In genomic region chr7:79792635-79793421, GRCm38 (mm10) we compare ENCODE assay signal across 8 mouse cellular contexts. TPM values are rescaled to one million over a fixed set of nuclear protein-coding genes. Genes with fewer than 3 reads are reported as not detected.
DNase-seq lines count a peak whose midpoint lies in the region; ATAC-seq and TF ChIP-seq lines count a peak whose summit lies in the region.

No protein-coding gene starts in this region.

- DNase-seq in right cerebral cortex, postnatal 14 days: peak; percentile 45
- no peak for DNase-seq in right cerebral cortex, postnatal 36 days (ENCODE audit: low spot score in 2 of 2)
- peak; percentile 63 for DNase-seq in brain, embryonic 14.5 days (ENCODE audit: low read depth)
- DNase-seq in forebrain, postnatal 0 days: peak; percentile 69
- peak; percentile 47 for DNase-seq in lung, postnatal 10 days

- H3K4me1 ChIP-seq in forebrain, postnatal 0 days (ENCODE audit: insufficient read depth): no peaks in the 10 kb centered on the region
- peaks cover 14% of the 10 kb centered on the region for H3K4me1 ChIP-seq in kidney, embryonic 14.5 days (ENCODE audit: control insufficient read depth, insufficient read depth, low read length)
- peaks cover 6% of the 10 kb centered on the region; the same call in 1 of the 2 replicates for H3K4me1 ChIP-seq in stomach, embryonic 14.5 days (ENCODE audit: control insufficient read depth, insufficient read depth, low read length)

- TF ChIP-seq CTCF in brain, embryonic 14.5 days (IDR thresholded peaks at IDR 0.05; ENCODE audit: borderline replicate concordance, extremely low read depth, insufficient read depth, insufficient read length): peak; percentile 58; the same call in 1 of the 2 replicates
- TF ChIP-seq CTCF in forebrain, postnatal 0 days (IDR thresholded peaks at IDR 0.05; ENCODE audit: low read depth): peak; percentile 75

- no peak for TF ChIP-seq POLR2A in brain, embryonic 14.5 days (IDR thresholded peaks at IDR 0.05; ENCODE audit: borderline replicate concordance, extremely low read depth, insufficient read depth, insufficient read length, poor library complexity, severe bottlenecking)

- H3K4me3 ChIP-seq in forebrain, postnatal 0 days (ENCODE audit: low read depth, low read length): peak overlapping the region; percentile 48
- H3K4me3 ChIP-seq in kidney, embryonic 14.5 days (ENCODE audit: low read length): peak overlapping the region; percentile 46
- peak overlapping the region; percentile 39 for H3K4me3 ChIP-seq in stomach, embryonic 14.5 days (ENCODE audit: low read depth, low read length)

- H3K9me3 ChIP-seq in forebrain, postnatal 0 days (ENCODE audit: low read length): no peaks in the 10 kb centered on the region
- no peaks in the 10 kb centered on the region for H3K9me3 ChIP-seq in kidney, embryonic 14.5 days (ENCODE audit: control insufficient read depth, low read length)
- no peaks in the 10 kb centered on the region for H3K9me3 ChIP-seq in stomach, embryonic 14.5 days (ENCODE audit: control insufficient read depth, low read depth, low read length)

- ATAC-seq in forebrain, postnatal 0 days: peak; percentile 74
- peak; percentile 45 for ATAC-seq in kidney, embryonic 14.5 days (ENCODE audit: low FRiP score, low TSS enrichment)
- ATAC-seq in stomach, embryonic 14.5 days (ENCODE audit: insufficient number of reproducible peaks, insufficient read depth, low FRiP score, low read depth): no peak; the same call in 1 of the 2 replicates
- ATAC-seq in cerebellum, adult (ENCODE audit: insufficient number of reproducible peaks, low FRiP score, low TSS enrichment): no peak

- H3K4me2 ChIP-seq in forebrain, postnatal 0 days (ENCODE audit: low read depth): peak overlapping the region; percentile 76
- peak overlapping the region; percentile 78 for H3K4me2 ChIP-seq in kidney, embryonic 14.5 days (replicated peaks; ENCODE audit: low read depth, low read length)
- H3K4me2 ChIP-seq in stomach, embryonic 14.5 days (replicated peaks; ENCODE audit: low read depth, low read length): peak overlapping the region; percentile 82

- H3K9ac ChIP-seq in forebrain, postnatal 0 days: peak overlapping the region; percentile 57
- peak overlapping the region; percentile 58; the same call in 1 of the 2 replicates for H3K9ac ChIP-seq in kidney, embryonic 14.5 days (ENCODE audit: low read depth, low read length)
- peak overlapping the region; percentile 18; the same call in 1 of the 2 replicates for H3K9ac ChIP-seq in stomach, embryonic 14.5 days (replicated peaks; ENCODE audit: low read depth, low read length)

- under 1% methylated on average over 80 of the region's 80 CpGs for WGBS in forebrain, postnatal 0 days
- 2% methylated on average over 80 of the region's 80 CpGs for WGBS in kidney, embryonic 14.5 days
- WGBS in stomach, embryonic 14.5 days: under 1% methylated on average over 80 of the region's 80 CpGs

- no peaks in the 10 kb centered on the region for H3K36me3 ChIP-seq in forebrain, postnatal 0 days (ENCODE audit: insufficient read depth)
- no peaks in the 10 kb centered on the region for H3K36me3 ChIP-seq in kidney, embryonic 14.5 days (ENCODE audit: control insufficient read depth, insufficient read depth, low read length)
- no peaks in the 10 kb centered on the region for H3K36me3 ChIP-seq in stomach, embryonic 14.5 days (ENCODE audit: control insufficient read depth, insufficient read depth, low read length)

- H3K27me3 ChIP-seq in forebrain, postnatal 0 days (ENCODE audit: insufficient read depth, low read length): peaks cover 19% of the 10 kb centered on the region
- H3K27me3 ChIP-seq in kidney, embryonic 14.5 days (ENCODE audit: control insufficient read depth, insufficient read depth, low read length): peaks cover 44% of the 10 kb centered on the region
- peaks cover 28% of the 10 kb centered on the region for H3K27me3 ChIP-seq in stomach, embryonic 14.5 days (ENCODE audit: control insufficient read depth, insufficient read depth, low read length)

- no peak overlapping the region for H3K27ac ChIP-seq in forebrain, postnatal 0 days (ENCODE audit: low read depth, low read length)
- no peak overlapping the region for H3K27ac ChIP-seq in kidney, embryonic 14.5 days (ENCODE audit: low read depth, low read length)
- no peak overlapping the region for H3K27ac ChIP-seq in stomach, embryonic 14.5 days (ENCODE audit: low read length)

RNA-seq across cellular contexts. Expression of gene Mesp1, which starts 0.8 kb away (rescaled TPM):
- polyA plus RNA-seq in brain, embryonic 14.5 days (2012; rRNA removed): not detected in 2 replicates
- total RNA-seq in forebrain, postnatal 0 days (2014; rRNA removed): 0.23 and 1.6 TPM in 2 replicates
- 0.77 and 1.1 TPM in 2 replicates for polyA plus RNA-seq in forebrain, postnatal 0 days (2015; fragmentation: Nextera tagmentation; extraction: Ambion mirVana)
- not detected in 2 replicates for polyA plus RNA-seq in kidney, embryonic 14.5 days (2014; fragmentation: Nextera tagmentation; extraction: Ambion mirVana)
- not detected in 2 replicates for polyA plus RNA-seq in stomach, embryonic 14.5 days (2014; fragmentation: Nextera tagmentation; extraction: Ambion mirVana)

RNA-seq across cellular contexts. Expression of gene Mesp2, which starts 17.7 kb away (rescaled TPM):
- 1.2 and 1.9 TPM in 2 replicates for polyA plus RNA-seq in brain, embryonic 14.5 days (2012; rRNA removed)
- 0.77 and 1.00 TPM in 2 replicates for total RNA-seq in forebrain, postnatal 0 days (2014; rRNA removed)
- polyA plus RNA-seq in forebrain, postnatal 0 days (2015; fragmentation: Nextera tagmentation; extraction: Ambion mirVana): 2.1 TPM in 2 replicates
- polyA plus RNA-seq in kidney, embryonic 14.5 days (2014; fragmentation: Nextera tagmentation; extraction: Ambion mirVana): 0.57 and 0.64 TPM in 2 replicates
- polyA plus RNA-seq in stomach, embryonic 14.5 days (2014; fragmentation: Nextera tagmentation; extraction: Ambion mirVana): 0.55 and 1.2 TPM in 2 replicates

RNA-seq across cellular contexts. Expression of gene Wdr93, which starts 49.9 kb away (rescaled TPM):
- 0.23 and 0.33 TPM in 2 replicates for polyA plus RNA-seq in brain, embryonic 14.5 days (2012; rRNA removed)
- 0.46 and 0.86 TPM in 2 replicates for total RNA-seq in forebrain, postnatal 0 days (2014; rRNA removed)
- polyA plus RNA-seq in forebrain, postnatal 0 days (2015; fragmentation: Nextera tagmentation; extraction: Ambion mirVana): 0.29 and 0.81 TPM in 2 replicates
- 0.32 and 0.36 TPM in 2 replicates for polyA plus RNA-seq in kidney, embryonic 14.5 days (2014; fragmentation: Nextera tagmentation; extraction: Ambion mirVana)
- 0.14 and 0.50 TPM in 2 replicates for polyA plus RNA-seq in stomach, embryonic 14.5 days (2014; fragmentation: Nextera tagmentation; extraction: Ambion mirVana)

RNA-seq across cellular contexts. Expression of gene Pex11a, which starts 49.9 kb away (rescaled TPM):
- 11.1 and 13.3 TPM in 2 replicates for polyA plus RNA-seq in brain, embryonic 14.5 days (2012; rRNA removed)
- total RNA-seq in forebrain, postnatal 0 days (2014; rRNA removed): 1.3 and 2.1 TPM in 2 replicates
- 16.9 and 17.3 TPM in 2 replicates for polyA plus RNA-seq in forebrain, postnatal 0 days (2015; fragmentation: Nextera tagmentation; extraction: Ambion mirVana)
- polyA plus RNA-seq in kidney, embryonic 14.5 days (2014; fragmentation: Nextera tagmentation; extraction: Ambion mirVana): 7.4 and 8.0 TPM in 2 replicates
- polyA plus RNA-seq in stomach, embryonic 14.5 days (2014; fragmentation: Nextera tagmentation; extraction: Ambion mirVana): 11.0 and 11.5 TPM in 2 replicates

Comparison
In these comparisons a context has a peak if more than half of its experiments do, and no peak if none do; other contexts are left out.
1. DNase-seq: peak in right cerebral cortex, postnatal 14 days (single experiment), brain, embryonic 14.5 days (single experiment), forebrain, postnatal 0 days (single experiment) and lung, postnatal 10 days (single experiment); none in right cerebral cortex, postnatal 36 days (0 of 2).
2. ATAC-seq: peak in forebrain, postnatal 0 days (single experiment) and kidney, embryonic 14.5 days (single experiment); none in stomach, embryonic 14.5 days (single experiment) and cerebellum, adult (single experiment).
3. Peak in every context shown above with its lines, with median percentiles within 50 percentile points of each other: H3K4me2 ChIP-seq, H3K4me3 ChIP-seq and H3K9ac ChIP-seq.